Mouse (Mus musculus) heart, adult 2 months (tissue): ENCODE data around the gene Zfhx3.

Experiments
- EP300 ChIP-seq: fragments of 200-500 bp; IDR thresholded peaks from 2 replicates; pipeline ENCODE4 v1.6.1; 2011; ENCODE audit warnings: low read depth, low read length, control low read depth; ENCODE audit not compliant: insufficient read depth
- POLR2A ChIP-seq: fragments of 200-500 bp; IDR thresholded peaks from 2 replicates; pipeline ENCODE4 v1.6.1; 2011; ENCODE audit warnings: mild to moderate bottlenecking, low read depth, low read length, control low read depth; ENCODE audit not compliant: insufficient read depth

- TF ChIP-seq POLR2A (no peak), EP300 (no peak)
Observed at GRCm38 (mm10) chr8:108978362-108978750, 1035.9 kb downstream of the Zfhx3 start.
